Mouse (Mus musculus) limb, embryonic 11.5 days (tissue): ENCODE measurements around the gene C1qc. TPM values are rescaled to one million over a fixed set of nuclear protein-coding genes. Genes with fewer than 3 reads are reported as not detected.
A peak's percentile ranks its signal among the peaks of the same experiment; 100 is the strongest.

ENCODE experiments used
- ATAC-seq: fragments of 200-750 bp; cut with Nextera tagmentation; 2 replicates; pipeline ENCODE4 v1.8.0; 2017; ENCODE audit warnings: low read depth; ENCODE audit not compliant: insufficient number of reproducible peaks, low FRiP score, low TSS enrichment
- DNase-seq: peaks from one replicate; pipeline ENCODE4 v3.0.0-alpha.2; 2015; ENCODE audit warnings: low spot score
- H3K27ac ChIP-seq: fragments of 300-500 bp; sonication (generic); replicated peaks from 2 replicates; pipeline ENCODE4 v1.5.1; 2014; ENCODE audit warnings: low read depth, mild to moderate bottlenecking, low read length
- H3K27me3 ChIP-seq: fragments of 300-500 bp; sonication (generic); 2 replicates; pipeline ENCODE4 v1.6.1; 2014; ENCODE audit warnings: mild to moderate bottlenecking, low read length, mixed read lengths; ENCODE audit not compliant: control insufficient read depth, insufficient read depth
- H3K36me3 ChIP-seq: fragments of 300-500 bp; sonication (generic); 2 replicates; pipeline ENCODE4 v1.6.1; 2014; ENCODE audit warnings: mild to moderate bottlenecking, low read length, moderate library complexity, mixed read lengths; ENCODE audit not compliant: control insufficient read depth, insufficient read depth
- H3K4me1 ChIP-seq: fragments of 300-500 bp; sonication (generic); 2 replicates; pipeline ENCODE4 v1.6.1; 2014; ENCODE audit warnings: low read length, mixed read lengths; ENCODE audit not compliant: control insufficient read depth, insufficient read depth
- H3K4me2 ChIP-seq: fragments of 300-500 bp; sonication (generic); 2 replicates; pipeline ENCODE4 v1.6.1; 2014; ENCODE audit warnings: low read depth, mild to moderate bottlenecking, moderate library complexity; ENCODE audit not compliant: severe bottlenecking
- H3K4me3 ChIP-seq: fragments of 300-500 bp; sonication (generic); 2 replicates; pipeline ENCODE4 v1.5.1; 2014; ENCODE audit warnings: low read depth, low read length
- H3K9ac ChIP-seq: fragments of 300-500 bp; sonication (generic); 2 replicates; pipeline ENCODE4 v1.6.1; 2014; ENCODE audit warnings: mild to moderate bottlenecking, low read length
- H3K9me3 ChIP-seq: fragments of 300-500 bp; sonication (generic); 2 replicates; pipeline ENCODE4 v1.6.1; 2016; ENCODE audit warnings: low read length; ENCODE audit not compliant: control insufficient read depth
- WGBS: fragments of 180-500 bp; shearing (Covaris S2); extraction: QIAGEN DNeasy Blood & Tissue Kit; methylation state at CpG from one replicate; pipeline ENCODE4 v1.1.7; 2014; 5-methylcytosine and 5-hydroxymethylcytosine counted together
- polyA plus RNA-seq: library from polyadenylated mRNA; unstranded; fragments of >200 nt; fragmentation: Nextera tagmentation; extraction: Ambion mirVana; gene quantifications from 2 replicates; pipeline ENCODE4 v1.2.1, GENCODE M21; 2014

The C1qc gene
- polyA plus RNA-seq, 1 experiment from 2014 or later: 9.3 TPM

GRCm38 (mm10) chr4:136855081-136855480 lies 37.8 kb downstream of the C1qc start:
- DNase-seq: no peak
- Histone ChIP-seq H3K9me3 (no peaks in the 10 kb centered on the region), H3K27me3 (no peaks in the 10 kb centered on the region), H3K4me1 (0 out of 2 replicates have a peak, but pooled peaks cover 4% of the 10 kb centered on the region), H3K27ac (no peak overlapping the region), H3K4me2 (no peak overlapping the region), H3K9ac (no peak overlapping the region), H3K4me3 (no peak overlapping the region), H3K36me3 (no peaks in the 10 kb centered on the region)
- WGBS: 36% methylated on average over 6 of the region's 6 CpGs
- no peak for ATAC-seq

GRCm38 (mm10) chr4:136852989-136853388 lies 39.9 kb downstream of the C1qc start:
- H3K27me3 ChIP-seq: no peaks in the 10 kb centered on the region
- ATAC-seq: no peak
- 63% methylated on average over 12 of the region's 12 CpGs for WGBS

GRCm38 (mm10) chr4:136852119-136852518 lies 40.7 kb downstream of the C1qc start:
- H3K9ac ChIP-seq: no peak overlapping the region
- 0 out of 2 replicates have a peak, but pooled peaks cover 4% of the 10 kb centered on the region for H3K4me1 ChIP-seq
- 65% methylated on average over 5 of the region's 5 CpGs for WGBS
- no peak for ATAC-seq
- no peak overlapping the region for H3K4me2 ChIP-seq
- no peaks in the 10 kb centered on the region for H3K27me3 ChIP-seq
- DNase-seq: no peak
- H3K4me3 ChIP-seq: no peak overlapping the region
- no peaks in the 10 kb centered on the region for H3K36me3 ChIP-seq
- no peaks in the 10 kb centered on the region for H3K9me3 ChIP-seq
- H3K27ac ChIP-seq: no peak overlapping the region

More at GRCm38 (mm10) chr4:136852989-136853388, 39.9 kb downstream of the C1qc start:
- no peak for DNase-seq
- no peak overlapping the region for H3K9ac ChIP-seq
- H3K4me1 ChIP-seq: 0 out of 2 replicates have a peak, but pooled peaks cover 4% of the 10 kb centered on the region
- H3K4me2 ChIP-seq: no peak overlapping the region
- no peak overlapping the region for H3K27ac ChIP-seq
- no peak overlapping the region for H3K4me3 ChIP-seq
- no peaks in the 10 kb centered on the region for H3K36me3 ChIP-seq
- H3K9me3 ChIP-seq: no peaks in the 10 kb centered on the region

- Histone ChIP-seq H3K9ac (no peak overlapping the region), H3K36me3 (no peaks in the 10 kb centered on the region), H3K4me3 (no peak overlapping the region), H3K4me1 (0 out of 2 replicates have a peak, but pooled peaks cover 4% of the 10 kb centered on the region), H3K9me3 (no peaks in the 10 kb centered on the region), H3K27ac (no peak overlapping the region), H3K27me3 (no peaks in the 10 kb centered on the region), H3K4me2 (no peak overlapping the region)
- 64% methylated on average over 4 of the region's 4 CpGs for WGBS
- DNase-seq (no peak), ATAC-seq (no peak)
Observed at GRCm38 (mm10) chr4:136848565-136848964, 44.3 kb downstream of the C1qc start.

GRCm38 (mm10) chr4:136847166-136847565 lies 45.7 kb downstream of the C1qc start:
- no peaks in the 10 kb centered on the region for H3K27me3 ChIP-seq
- H3K4me1 ChIP-seq: no peaks in the 10 kb centered on the region
- no peak overlapping the region for H3K9ac ChIP-seq
- no peak overlapping the region for H3K4me3 ChIP-seq
- ATAC-seq (no peak), DNase-seq (no peak)
- no peak overlapping the region for H3K4me2 ChIP-seq
- WGBS: 89% methylated on average over 6 of the region's 6 CpGs
- no peaks in the 10 kb centered on the region for H3K9me3 ChIP-seq
- H3K27ac ChIP-seq: no peak overlapping the region
- H3K36me3 ChIP-seq: no peaks in the 10 kb centered on the region

GRCm38 (mm10) chr4:136842802-136843201 lies 50.1 kb downstream of the C1qc start:
- Histone ChIP-seq H3K4me2 (no peak overlapping the region), H3K27ac (no peak overlapping the region), H3K36me3 (no peaks in the 10 kb centered on the region), H3K4me1 (no peaks in the 10 kb centered on the region), H3K9me3 (no peaks in the 10 kb centered on the region), H3K9ac (no peak overlapping the region), H3K27me3 (peaks cover 14% of the 10 kb centered on the region), H3K4me3 (no peak overlapping the region)
- WGBS: 71% methylated on average over 10 of the region's 10 CpGs
- DNase-seq (no peak), ATAC-seq (no peak)

- 84% methylated on average over 4 of the region's 4 CpGs for WGBS
- H3K27ac ChIP-seq: no peak overlapping the region
- H3K36me3 ChIP-seq: no peaks in the 10 kb centered on the region
- peaks cover 1% of the 10 kb centered on the region for H3K4me1 ChIP-seq
- no peak overlapping the region for H3K9ac ChIP-seq
- H3K9me3 ChIP-seq: no peaks in the 10 kb centered on the region
- ATAC-seq (no peak), DNase-seq (no peak)
- no peak overlapping the region for H3K4me2 ChIP-seq
- peaks cover 17% of the 10 kb centered on the region for H3K27me3 ChIP-seq
- no peak overlapping the region for H3K4me3 ChIP-seq
Observed at GRCm38 (mm10) chr4:136842033-136842432, 50.8 kb downstream of the C1qc start.

- H3K4me2 ChIP-seq: no peak overlapping the region
- ATAC-seq (peak; percentile 63; the same call in 1 of the 2 replicates), DNase-seq (peak; percentile 94)
- H3K27ac ChIP-seq: no peak overlapping the region
- peaks cover 17% of the 10 kb centered on the region for H3K27me3 ChIP-seq
- peaks cover 8% of the 10 kb centered on the region for H3K4me1 ChIP-seq
- WGBS: 9% methylated on average over 5 of the region's 5 CpGs
- H3K9me3 ChIP-seq: no peaks in the 10 kb centered on the region
- H3K36me3 ChIP-seq: no peaks in the 10 kb centered on the region
- no peak overlapping the region for H3K9ac ChIP-seq
- no peak overlapping the region for H3K4me3 ChIP-seq
Observed at GRCm38 (mm10) chr4:136841056-136841455, 51.8 kb downstream of the C1qc start.
